Comparison of ENCODE assay signal across 17 mouse cellular contexts in genomic region chr1:127387226-127387625, GRCm38 (mm10).
"Had no signal": no experiment of that assay in that cellular context is flagged by ENCODE, and none has a peak within 500 bp of the region (broad histone marks: within the 10 kb centered on the region; RNA-seq: fewer than 3 reads in every experiment).

No protein-coding gene starts in this region.

- H3K4me1 ChIP-seq: lung, embryonic 15.5 days; midbrain, embryonic 12.5 days; midbrain, embryonic 15.5 days; stomach, embryonic 15.5 days had no signal

- H3K4me3 ChIP-seq: lung, embryonic 15.5 days; megakaryocyte, embryonic 14.5 days; midbrain, embryonic 12.5 days; midbrain, embryonic 15.5 days; neural tube, embryonic 12.5 days; stomach, embryonic 15.5 days had no signal

- ATAC-seq: liver, postnatal 0 days; lung, postnatal 0 days; midbrain, embryonic 15.5 days had no signal

- H3K9me3 ChIP-seq: lung, embryonic 15.5 days; midbrain, embryonic 12.5 days; midbrain, embryonic 15.5 days; neural tube, embryonic 12.5 days had no signal

- H3K27ac ChIP-seq: lung, embryonic 15.5 days; macrophage; midbrain, embryonic 12.5 days; midbrain, embryonic 15.5 days; neural tube, embryonic 12.5 days; stomach, embryonic 15.5 days; stomach, postnatal 0 days had no signal

- DNase-seq: liver, postnatal 0 days; lung, adult 2 months; lung, postnatal 14 days; lung, postnatal 36 days; right cerebral cortex, postnatal 14 days; thymus, adult 2 months; thymus, postnatal 25 days; thymus, postnatal 4 days had no signal

- H3K9ac ChIP-seq: liver, postnatal 0 days; lung, embryonic 15.5 days; midbrain, embryonic 12.5 days; midbrain, embryonic 15.5 days; neural tube, embryonic 12.5 days; stomach, embryonic 15.5 days had no signal

- H3K4me2 ChIP-seq: lung, embryonic 15.5 days; midbrain, embryonic 12.5 days; midbrain, embryonic 15.5 days; neural tube, embryonic 12.5 days; stomach, embryonic 15.5 days had no signal

- H3K27me3 ChIP-seq: lung, embryonic 15.5 days; megakaryocyte, embryonic 14.5 days; midbrain, embryonic 12.5 days; midbrain, embryonic 15.5 days; neural tube, embryonic 12.5 days; stomach, embryonic 15.5 days had no signal
